Mouse (Mus musculus) forebrain, embryonic 16.5 days (tissue): ENCODE data around the gene Fbxl20. TPM values are rescaled to one million over a fixed set of nuclear protein-coding genes. Genes with fewer than 3 reads are reported as not detected.

Source experiments
- ATAC-seq: fragments of 200-750 bp; cut with Nextera tagmentation; 2 replicates; pipeline ENCODE4 v1.8.0; 2017; ENCODE audit warnings: mild to moderate bottlenecking, moderate library complexity
- H3K27ac ChIP-seq: fragments of 300-500 bp; sonication (generic); 2 replicates; pipeline ENCODE4 v1.5.1; 2014; ENCODE audit warnings: low read length, control low read depth
- H3K27me3 ChIP-seq: fragments of 300-500 bp; sonication (generic); replicated peaks from 2 replicates; pipeline ENCODE4 v1.6.1; 2014; ENCODE audit warnings: low read length; ENCODE audit not compliant: control insufficient read depth, insufficient read depth
- H3K36me3 ChIP-seq: fragments of 300-500 bp; sonication (generic); 2 replicates; pipeline ENCODE4 v1.6.1; 2014; ENCODE audit not compliant: control insufficient read depth, insufficient read depth
- H3K4me1 ChIP-seq: fragments of 300-500 bp; sonication (generic); replicated peaks from 2 replicates; pipeline ENCODE4 v1.6.1; 2014; ENCODE audit warnings: low read length; ENCODE audit not compliant: control insufficient read depth, insufficient read depth
- H3K4me2 ChIP-seq: fragments of 300-500 bp; sonication (generic); 2 replicates; pipeline ENCODE4 v1.6.1; 2014; ENCODE audit warnings: mild to moderate bottlenecking, low read length, control low read depth
- H3K4me3 ChIP-seq: fragments of 300-500 bp; sonication (generic); replicated peaks from 2 replicates; pipeline ENCODE4 v1.5.1; 2014; ENCODE audit warnings: mild to moderate bottlenecking, low read length, control low read depth
- H3K9ac ChIP-seq: fragments of 300-500 bp; sonication (generic); replicated peaks from 2 replicates; pipeline ENCODE4 v1.6.1; 2014; ENCODE audit warnings: low read depth, low read length, control low read depth
- H3K9me3 ChIP-seq: fragments of 300-500 bp; sonication (generic); 2 replicates; pipeline ENCODE4 v1.6.1; 2016; ENCODE audit warnings: low read length; ENCODE audit not compliant: control insufficient read depth
- WGBS: fragments of 180-500 bp; shearing (Covaris S2); extraction: QIAGEN DNeasy Blood & Tissue Kit; methylation state at CpG from one replicate; pipeline ENCODE4 v1.1.7; 2014; 5-methylcytosine and 5-hydroxymethylcytosine counted together
- polyA plus RNA-seq: library from polyadenylated mRNA; unstranded; fragments of >200 nt; fragmentation: Nextera tagmentation; extraction: Ambion mirVana; gene quantifications from 2 replicates; pipeline ENCODE4 v1.2.1, GENCODE M21; 2015

The Fbxl20 gene
- polyA plus RNA-seq, 1 experiment from 2014 or later, result 32.1 TPM

- no peaks in the 10 kb centered on the region for H3K36me3 ChIP-seq
- WGBS, result under 1% methylated on average over 33 of the region's 57 CpGs
- no peaks in the 10 kb centered on the region for H3K9me3 ChIP-seq
- H3K27ac ChIP-seq, result peak overlapping the region; percentile 96
- H3K4me3 ChIP-seq, result peak overlapping the region; percentile 98
- no peaks in the 10 kb centered on the region for H3K27me3 ChIP-seq
- peak overlapping the region; percentile 91 for H3K4me2 ChIP-seq
- peaks cover 26% of the 10 kb centered on the region for H3K4me1 ChIP-seq
- peak; percentile 90 for ATAC-seq
- H3K9ac ChIP-seq, result peak overlapping the region; percentile 86
Measured at GRCm38 (mm10) chr11:98149304-98149750, 876 bp downstream of the Fbxl20 start.

- no peaks in the 10 kb centered on the region for H3K27me3 ChIP-seq
- H3K4me2 ChIP-seq, result peak overlapping the region; percentile 91
- H3K4me3 ChIP-seq, result peak overlapping the region; percentile 98
- 4% methylated on average over 42 of the region's 45 CpGs for WGBS
- peak overlapping the region; percentile 86 for H3K9ac ChIP-seq
- 0 out of 2 replicates have a peak, but pooled peaks have one; percentile 3 for ATAC-seq
- H3K4me1 ChIP-seq, result peaks cover 26% of the 10 kb centered on the region
- no peaks in the 10 kb centered on the region for H3K36me3 ChIP-seq
- peak overlapping the region; percentile 96 for H3K27ac ChIP-seq
- no peaks in the 10 kb centered on the region for H3K9me3 ChIP-seq
Measured at GRCm38 (mm10) chr11:98148551-98149301, 1.5 kb downstream of the Fbxl20 start.

GRCm38 (mm10) chr11:98145856-98146255 is 4.3 kb downstream of the Fbxl20 start:
- ATAC-seq, result no peak
- Histone ChIP-seq H3K9me3 (no peaks in the 10 kb centered on the region), H3K27ac (no peak overlapping the region), H3K4me1 (peaks cover 26% of the 10 kb centered on the region), H3K9ac (no peak overlapping the region), H3K4me2 (no peak overlapping the region), H3K4me3 (no peak overlapping the region), H3K36me3 (no peaks in the 10 kb centered on the region), H3K27me3 (no peaks in the 10 kb centered on the region)
- WGBS, result 83% methylated on average over 7 of the region's 7 CpGs

- Histone ChIP-seq H3K36me3 (no peaks in the 10 kb centered on the region), H3K27ac (no peak overlapping the region), H3K9ac (no peak overlapping the region), H3K4me2 (no peak overlapping the region), H3K4me1 (peaks cover 14% of the 10 kb centered on the region), H3K27me3 (no peaks in the 10 kb centered on the region), H3K9me3 (no peaks in the 10 kb centered on the region), H3K4me3 (no peak overlapping the region)
- WGBS, result 89% methylated on average over 2 of the region's 2 CpGs
- ATAC-seq, result no peak
Measured at GRCm38 (mm10) chr11:98142545-98142944, 7.7 kb downstream of the Fbxl20 start.

- Histone ChIP-seq H3K4me3 (no peak overlapping the region), H3K27me3 (no peaks in the 10 kb centered on the region), H3K9ac (no peak overlapping the region), H3K4me1 (no peaks in the 10 kb centered on the region), H3K4me2 (no peak overlapping the region), H3K9me3 (no peaks in the 10 kb centered on the region), H3K36me3 (no peaks in the 10 kb centered on the region), H3K27ac (no peak overlapping the region)
- WGBS, result 88% methylated on average over 7 of the region's 7 CpGs
- no peak for ATAC-seq
Measured at GRCm38 (mm10) chr11:98138894-98139293, 11.3 kb downstream of the Fbxl20 start.

- no peaks in the 10 kb centered on the region for H3K9me3 ChIP-seq
- H3K4me2 ChIP-seq, result no peak overlapping the region
- H3K27ac ChIP-seq, result no peak overlapping the region
- ATAC-seq, result no peak
- no peak overlapping the region for H3K4me3 ChIP-seq
- no peaks in the 10 kb centered on the region for H3K27me3 ChIP-seq
- H3K36me3 ChIP-seq, result no peaks in the 10 kb centered on the region
- H3K9ac ChIP-seq, result no peak overlapping the region
- H3K4me1 ChIP-seq, result no peaks in the 10 kb centered on the region
- 90% methylated on average over 11 of the region's 11 CpGs for WGBS
Measured at GRCm38 (mm10) chr11:98137836-98138235, 12.4 kb downstream of the Fbxl20 start.

- Histone ChIP-seq H3K4me3 (no peak overlapping the region), H3K9me3 (no peaks in the 10 kb centered on the region), H3K4me1 (no peaks in the 10 kb centered on the region), H3K4me2 (no peak overlapping the region), H3K36me3 (no peaks in the 10 kb centered on the region), H3K9ac (no peak overlapping the region), H3K27me3 (no peaks in the 10 kb centered on the region), H3K27ac (no peak overlapping the region)
- no peak for ATAC-seq
- WGBS, result 65% methylated on average over 4 of the region's 4 CpGs
Measured at GRCm38 (mm10) chr11:98134951-98135350, 15.3 kb downstream of the Fbxl20 start.

- H3K4me2 ChIP-seq, result no peak overlapping the region
- ATAC-seq, result no peak
- H3K9ac ChIP-seq, result no peak overlapping the region
- H3K9me3 ChIP-seq, result no peaks in the 10 kb centered on the region
- H3K4me1 ChIP-seq, result no peaks in the 10 kb centered on the region
- H3K4me3 ChIP-seq, result no peak overlapping the region
- WGBS, result 93% methylated on average over 5 of the region's 5 CpGs
- H3K36me3 ChIP-seq, result peaks cover 2% of the 10 kb centered on the region
- no peaks in the 10 kb centered on the region for H3K27me3 ChIP-seq
- H3K27ac ChIP-seq, result no peak overlapping the region
Measured at GRCm38 (mm10) chr11:98123424-98123823, 26.8 kb downstream of the Fbxl20 start.

- Histone ChIP-seq H3K4me1 (no peaks in the 10 kb centered on the region), H3K27ac (no peak overlapping the region), H3K27me3 (no peaks in the 10 kb centered on the region), H3K4me2 (no peak overlapping the region), H3K36me3 (peaks cover 16% of the 10 kb centered on the region), H3K4me3 (no peak overlapping the region), H3K9ac (no peak overlapping the region), H3K9me3 (no peaks in the 10 kb centered on the region)
- WGBS, result 95% methylated on average over 1 of the region's 1 CpGs
- ATAC-seq, result no peak
Measured at GRCm38 (mm10) chr11:98114363-98114762, 35.8 kb downstream of the Fbxl20 start.
